Mouse (Mus musculus): ENCODE results near the gene Lmna. TPM values are rescaled to one million over a fixed set of nuclear protein-coding genes. Genes with fewer than 3 reads are reported as not detected.
A peak's percentile ranks its signal among the peaks of the same experiment; 100 is the strongest.

Gene Lmna
- total RNA-seq, 2 experiments from 2014 or later, result 61.3 to 67.9 TPM

DNA sequence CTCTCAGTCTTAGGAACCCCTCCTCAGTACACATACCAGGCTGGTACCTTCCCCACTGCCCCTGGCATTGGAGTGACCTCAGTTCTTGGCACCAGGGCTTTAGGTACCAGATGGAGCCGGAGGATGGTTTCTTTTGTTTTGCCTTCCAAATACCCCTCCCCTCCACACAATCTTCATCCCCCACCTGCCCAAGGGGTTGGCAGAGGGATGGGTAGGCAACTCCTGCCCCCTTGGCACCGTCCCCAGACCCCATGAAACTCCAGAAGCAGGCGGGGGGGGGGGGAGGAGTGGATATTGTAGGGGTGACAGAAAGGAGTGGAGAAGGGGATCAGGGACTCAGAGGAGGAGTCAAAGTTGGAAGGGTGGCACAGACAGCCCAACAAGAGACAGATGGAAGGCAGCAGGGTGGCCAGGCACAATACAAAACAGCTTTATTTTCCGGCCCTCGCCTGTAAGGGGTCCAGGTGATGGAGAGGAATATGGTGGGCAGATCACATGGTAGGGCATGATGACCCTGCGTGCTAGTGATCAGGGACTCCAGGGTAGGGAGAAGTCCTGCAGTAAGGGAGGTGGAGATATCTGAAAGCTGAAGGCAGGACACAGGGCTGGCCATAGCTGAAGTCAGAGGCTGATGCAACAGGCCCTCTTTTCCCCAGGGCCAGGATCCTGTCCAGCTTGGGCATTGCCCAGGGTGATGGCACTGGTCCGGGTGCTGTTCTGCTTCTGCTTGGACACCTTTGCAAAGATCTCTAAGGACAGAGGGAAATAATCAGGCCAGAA, 32.1 kb upstream of the Lmna start:
- no peak for DNase-seq (ENCODE audit: low spot score in 2 of 2)

DNA sequence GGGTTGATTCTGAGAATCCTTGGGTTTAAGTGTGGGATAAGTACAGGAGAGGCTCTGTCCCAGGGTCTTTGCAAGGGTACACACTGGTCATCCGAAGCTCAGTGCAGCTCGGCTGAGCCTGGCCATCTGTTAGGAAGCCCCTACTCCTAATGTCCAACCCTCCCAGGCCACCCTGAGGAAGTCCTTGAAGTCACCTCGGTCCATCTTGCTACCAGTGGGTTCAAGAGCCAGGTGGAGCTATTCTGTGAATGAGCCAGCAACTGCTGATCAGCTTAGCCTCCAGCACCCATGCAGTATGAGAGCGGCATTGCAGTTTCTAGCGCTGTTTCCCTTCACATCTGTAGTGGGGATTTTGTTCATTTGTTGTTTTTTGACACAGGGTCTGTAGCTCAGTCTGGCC, 30.3 kb upstream of the Lmna start:
- no peak for DNase-seq (ENCODE audit: low spot score in 2 of 2)

DNA sequence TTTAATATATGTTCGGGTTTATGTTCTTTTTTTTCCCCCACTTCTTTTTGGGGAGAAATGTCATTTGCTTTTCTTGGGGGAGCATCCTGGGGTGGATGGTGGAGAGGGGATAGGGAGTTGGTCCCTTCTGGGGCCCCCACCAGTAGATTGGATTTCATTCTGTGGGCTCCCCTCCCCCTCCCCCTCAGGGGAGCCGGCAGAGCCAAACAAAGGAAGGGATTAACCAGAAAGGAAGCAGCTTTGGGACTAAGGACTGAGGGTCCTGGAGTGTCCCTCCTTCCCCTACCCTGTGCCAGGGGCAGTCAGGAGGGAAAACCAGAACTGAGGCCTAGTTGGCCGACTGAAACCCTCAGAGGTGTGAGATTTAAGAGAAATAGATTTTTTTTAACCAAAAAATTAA, 29.6 kb upstream of the Lmna start:
- DNase-seq (ENCODE audit: low spot score in 2 of 2), result no peak

DNA sequence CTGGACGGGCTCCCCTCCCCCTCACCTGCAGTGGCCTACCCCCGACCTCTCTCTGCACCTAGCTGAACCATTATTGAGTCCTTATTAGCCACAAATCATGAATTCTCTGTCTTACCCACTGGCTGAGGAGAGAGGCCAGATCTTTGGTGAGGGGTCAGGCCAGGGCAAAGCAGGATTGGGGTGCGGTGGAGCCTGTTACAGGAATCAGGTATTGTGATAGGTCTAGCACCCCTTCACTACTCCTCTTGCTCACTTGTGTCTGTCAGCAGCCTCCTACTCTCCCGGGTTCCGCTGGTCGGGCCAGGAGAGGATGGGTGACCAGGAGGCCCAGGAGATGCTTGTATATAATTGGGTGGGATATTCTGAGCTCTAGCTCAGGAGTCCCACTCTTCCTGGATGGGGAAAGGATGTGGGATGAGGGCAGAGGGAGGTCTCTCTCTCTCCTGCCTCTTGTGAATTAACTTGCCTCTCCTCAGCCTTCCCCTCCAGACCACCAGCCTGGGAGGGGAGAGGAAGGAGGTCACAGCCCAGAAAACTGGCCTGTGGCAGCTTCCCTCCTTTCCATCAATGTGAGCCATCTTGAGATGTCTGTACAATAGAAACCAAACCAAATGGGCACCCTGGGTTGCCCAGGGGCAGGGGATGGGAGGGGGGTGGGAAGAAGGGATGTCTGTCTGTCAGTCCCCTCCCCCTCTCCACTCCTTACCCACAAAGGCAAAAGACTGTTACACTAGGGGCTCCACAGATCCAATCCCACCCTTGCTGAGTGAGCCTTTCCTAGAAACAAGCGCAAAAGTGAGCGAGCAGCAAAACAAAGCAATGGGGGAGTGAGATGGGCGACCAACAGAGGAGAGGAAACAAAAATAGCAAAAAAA, 28.8 kb upstream of the Lmna start:
- no peak for DNase-seq (ENCODE audit: low spot score in 2 of 2)

DNA sequence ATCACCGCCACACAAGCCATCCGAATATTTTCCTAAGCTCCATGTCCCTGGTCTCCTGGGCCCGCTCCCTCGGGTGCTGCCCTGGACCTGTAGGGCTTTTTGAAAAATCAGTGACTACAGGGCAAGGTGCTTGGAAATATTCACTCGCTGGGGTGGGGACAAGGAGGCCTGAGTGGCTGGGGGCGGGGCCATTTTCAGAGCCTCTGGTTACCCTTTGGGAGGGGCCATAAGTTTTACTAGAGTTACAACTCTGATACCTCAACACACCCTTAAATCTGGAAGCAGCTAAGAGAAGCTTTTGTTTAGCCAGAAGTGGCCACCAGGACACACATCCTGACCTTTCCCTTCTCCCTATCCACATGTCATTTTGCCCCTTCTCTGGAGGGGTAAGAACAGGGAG, 27.4 kb upstream of the Lmna start:
- DNase-seq (ENCODE audit: low spot score in 2 of 2), result no peak

DNA sequence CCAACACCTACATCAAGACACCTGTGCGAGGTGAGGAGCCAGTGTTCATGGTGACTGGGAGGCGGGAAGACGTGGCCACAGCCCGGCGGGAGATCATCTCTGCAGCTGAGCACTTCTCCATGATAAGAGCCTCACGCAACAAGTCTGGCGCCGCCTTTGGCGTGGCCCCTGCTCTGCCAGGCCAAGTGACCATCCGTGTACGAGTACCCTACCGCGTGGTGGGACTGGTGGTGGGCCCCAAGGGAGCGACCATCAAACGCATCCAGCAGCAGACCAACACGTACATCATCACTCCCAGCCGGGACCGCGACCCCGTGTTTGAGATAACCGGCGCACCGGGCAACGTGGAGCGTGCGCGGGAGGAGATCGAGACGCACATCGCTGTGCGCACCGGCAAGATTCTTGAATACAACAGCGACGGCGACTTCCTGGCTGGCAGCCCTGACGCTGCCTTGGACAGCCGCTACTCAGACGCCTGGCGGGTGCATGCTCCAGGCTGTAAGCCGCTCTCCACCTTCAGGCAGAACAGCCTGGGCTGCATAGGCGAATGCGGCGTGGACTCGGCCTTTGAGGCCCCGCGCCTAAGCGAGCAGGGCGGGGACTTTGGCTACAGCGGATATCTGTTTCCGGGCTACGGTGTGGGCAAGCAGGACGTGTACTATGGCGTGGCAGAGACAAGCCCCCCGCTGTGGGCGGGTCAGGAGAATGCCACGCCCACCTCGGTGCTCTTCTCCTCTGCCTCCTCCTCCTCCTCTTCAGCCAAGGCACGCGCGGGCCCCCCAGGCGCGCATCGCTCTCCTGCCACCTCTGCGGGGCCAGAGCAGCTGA, 26.6 kb upstream of the Lmna start:
- peak; percentile 70 to 79 for DNase-seq (ENCODE audit: low spot score in 2 of 2)

DNA sequence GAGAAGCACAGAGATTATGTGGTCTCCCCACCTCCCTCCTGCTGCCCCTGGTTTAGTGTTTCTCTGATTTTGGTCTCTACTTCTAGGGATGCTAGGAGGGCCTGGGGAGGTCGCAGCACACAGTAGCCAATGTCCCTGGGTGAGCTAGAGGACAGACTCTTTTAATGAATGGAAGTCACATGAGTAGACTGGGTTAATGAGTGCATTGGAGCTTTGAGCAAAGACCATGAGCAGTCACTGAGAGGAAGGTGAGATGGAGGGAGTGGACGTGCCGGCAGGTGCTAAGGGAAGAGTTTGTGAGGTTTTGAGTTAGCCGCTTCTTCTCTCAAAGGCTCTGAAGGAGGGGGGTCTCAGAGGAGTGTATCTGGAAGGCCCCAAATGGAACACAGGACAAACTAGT, 25.8 kb upstream of the Lmna start:
- no peak for DNase-seq (ENCODE audit: low spot score in 2 of 2)

DNA sequence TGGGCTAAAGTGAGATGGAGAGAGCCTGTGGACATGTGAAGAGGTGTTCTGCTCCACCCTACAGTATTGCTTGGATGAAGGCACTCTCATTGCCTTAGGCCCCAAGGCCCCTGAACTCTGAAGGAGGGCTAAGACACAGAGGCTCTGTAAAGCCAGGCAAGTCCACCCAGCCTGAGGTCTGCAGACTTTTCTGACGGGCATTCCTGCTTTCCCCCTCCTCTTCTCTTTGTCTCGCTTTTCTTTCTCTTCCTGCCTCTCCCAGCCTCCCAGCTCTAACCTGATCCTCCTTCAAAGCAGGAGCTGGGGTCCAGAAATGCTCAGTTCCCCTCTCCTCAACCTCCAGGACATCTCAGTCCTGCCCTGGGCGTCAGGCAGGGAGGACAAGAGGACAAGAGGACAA, 25.2 kb upstream of the Lmna start:
- DNase-seq (ENCODE audit: low spot score in 2 of 2), result no peak

DNA sequence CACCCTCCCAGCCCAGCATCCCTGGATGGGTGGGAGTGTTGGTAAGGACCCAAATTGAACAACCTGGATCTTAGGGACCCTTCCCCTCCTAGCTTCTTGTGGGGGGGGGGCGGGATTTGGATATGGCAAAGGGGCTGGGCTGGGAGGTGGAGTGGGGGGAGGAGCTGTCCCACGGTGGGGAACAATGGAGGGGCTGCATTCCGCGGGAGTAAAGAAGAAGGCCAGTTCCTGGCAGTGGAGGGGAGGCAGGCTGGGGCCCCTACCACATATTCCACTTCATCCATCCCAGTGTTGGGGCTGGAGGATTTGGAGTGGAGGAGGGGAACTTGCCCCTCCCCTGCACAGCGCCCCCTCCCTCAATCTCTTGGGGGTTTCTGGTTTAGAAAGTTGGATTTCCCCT, 23.9 kb upstream of the Lmna start:
- no peak for DNase-seq (ENCODE audit: low spot score in 2 of 2)

DNA sequence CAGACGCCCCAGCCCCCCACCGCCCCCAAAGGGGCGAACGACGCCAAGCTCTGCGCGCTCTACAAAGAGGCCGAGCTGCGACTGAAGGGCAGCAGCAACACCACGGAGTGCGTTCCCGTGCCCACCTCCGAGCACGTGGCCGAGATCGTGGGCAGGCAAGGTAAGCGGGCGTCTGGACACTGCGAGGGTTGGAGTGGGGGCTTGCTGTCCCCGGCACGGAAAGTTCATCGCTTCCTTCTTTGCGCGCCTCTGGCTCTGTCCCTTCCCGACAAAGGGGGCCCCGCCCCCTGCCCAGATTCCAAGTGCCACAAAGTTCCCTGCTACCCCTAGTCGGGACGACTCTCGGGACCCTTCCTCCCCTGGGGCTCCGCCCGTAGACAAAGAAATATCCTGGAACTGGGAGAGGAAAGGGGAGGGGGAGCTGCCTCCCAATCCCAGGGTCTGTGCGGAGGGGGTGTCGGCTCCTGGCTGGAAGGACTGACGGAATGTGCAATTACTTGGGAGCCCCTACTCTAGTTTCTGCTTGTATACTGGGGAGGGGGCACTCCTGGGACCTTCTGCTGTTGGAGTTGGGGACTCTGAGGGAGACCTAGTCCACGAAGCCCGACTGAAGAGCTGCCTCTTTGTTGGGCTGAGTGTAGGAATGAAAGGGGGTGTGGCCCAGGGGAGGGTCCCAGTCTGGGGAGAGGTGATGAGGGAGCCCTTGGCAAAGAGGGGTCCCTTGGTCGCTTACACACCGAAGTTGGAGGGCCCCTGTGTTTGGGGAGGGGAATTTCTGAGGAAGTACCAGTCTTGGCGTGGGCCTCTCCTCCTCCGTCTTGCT, 23.1 kb upstream of the Lmna start:
- peak in 1 of 2 experiments; percentile 16 for DNase-seq (ENCODE audit: low spot score in 2 of 2)

DNA sequence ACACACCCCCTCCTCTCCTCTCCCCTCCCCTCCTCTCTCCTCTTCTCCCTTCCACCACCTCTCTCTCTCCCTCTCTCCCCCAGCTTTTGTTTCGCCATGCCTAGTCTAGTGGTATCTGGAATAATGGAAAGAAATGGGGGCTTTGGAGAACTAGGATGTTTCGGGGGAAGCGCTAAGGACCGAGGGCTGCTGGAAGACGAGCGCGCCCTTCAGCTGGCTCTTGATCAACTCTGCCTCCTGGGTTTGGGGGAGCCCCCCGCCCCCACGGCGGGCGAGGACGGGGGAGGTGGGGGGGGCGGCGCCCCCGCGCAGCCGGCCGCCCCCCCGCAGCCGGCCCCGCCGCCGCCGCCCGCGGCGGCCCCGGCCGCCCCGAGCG, 22.5 kb upstream of the Lmna start, which contains the start of gene Mex3a:
Mex3a (plus strand) TSS at position 97 of the 376 bp plus-strand sequence.
- no peak for DNase-seq (ENCODE audit: low spot score in 2 of 2)

DNA sequence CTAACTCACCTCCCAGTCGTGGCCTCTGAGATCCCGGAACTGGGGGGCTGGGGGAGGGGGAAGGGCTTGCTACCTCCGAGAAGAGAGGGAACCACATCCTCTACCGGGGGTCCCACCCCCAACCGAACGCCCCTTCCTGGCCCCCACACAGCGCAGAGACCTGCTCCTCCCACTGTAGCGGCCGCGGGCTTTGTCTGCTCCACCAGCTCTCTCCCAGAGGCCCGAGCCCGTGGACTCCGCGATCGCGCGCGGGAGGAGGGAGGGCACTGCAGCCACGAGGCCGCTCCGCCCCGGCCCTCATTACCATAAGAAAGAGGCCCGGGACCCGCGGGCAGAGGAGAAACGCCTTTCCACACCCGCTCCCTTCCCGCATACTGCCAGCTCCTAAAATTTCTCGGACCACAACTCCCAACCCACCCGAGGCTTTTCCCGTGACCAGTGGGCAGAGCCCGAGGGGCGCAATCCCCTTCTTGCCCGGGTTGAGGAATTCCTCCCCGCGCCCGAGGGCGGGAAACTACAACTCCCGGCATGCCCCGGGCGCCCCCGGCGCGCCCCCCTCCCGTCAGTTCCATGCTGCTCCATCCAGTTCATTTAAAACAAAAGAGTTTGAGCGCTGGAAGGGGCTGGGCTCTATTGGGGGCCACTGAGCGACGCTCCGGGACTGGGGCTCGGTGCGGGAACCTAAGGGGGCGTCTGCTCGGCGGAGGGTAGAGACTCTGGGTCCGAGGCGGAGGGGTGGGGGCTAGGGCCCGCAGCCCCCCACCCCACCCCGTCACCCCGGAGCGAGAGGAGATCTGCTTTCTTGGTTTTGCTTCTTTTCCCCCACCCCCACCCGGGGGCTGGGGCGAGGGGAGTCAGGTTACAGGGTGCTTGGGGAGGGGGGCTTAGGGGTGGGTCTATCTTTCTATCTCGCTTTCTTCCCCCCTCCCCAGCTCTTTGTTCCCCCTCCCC, 21.9 kb upstream of the Lmna start:
- DNase-seq (ENCODE audit: low spot score in 2 of 2), result peak; percentile 84 to 90

DNA sequence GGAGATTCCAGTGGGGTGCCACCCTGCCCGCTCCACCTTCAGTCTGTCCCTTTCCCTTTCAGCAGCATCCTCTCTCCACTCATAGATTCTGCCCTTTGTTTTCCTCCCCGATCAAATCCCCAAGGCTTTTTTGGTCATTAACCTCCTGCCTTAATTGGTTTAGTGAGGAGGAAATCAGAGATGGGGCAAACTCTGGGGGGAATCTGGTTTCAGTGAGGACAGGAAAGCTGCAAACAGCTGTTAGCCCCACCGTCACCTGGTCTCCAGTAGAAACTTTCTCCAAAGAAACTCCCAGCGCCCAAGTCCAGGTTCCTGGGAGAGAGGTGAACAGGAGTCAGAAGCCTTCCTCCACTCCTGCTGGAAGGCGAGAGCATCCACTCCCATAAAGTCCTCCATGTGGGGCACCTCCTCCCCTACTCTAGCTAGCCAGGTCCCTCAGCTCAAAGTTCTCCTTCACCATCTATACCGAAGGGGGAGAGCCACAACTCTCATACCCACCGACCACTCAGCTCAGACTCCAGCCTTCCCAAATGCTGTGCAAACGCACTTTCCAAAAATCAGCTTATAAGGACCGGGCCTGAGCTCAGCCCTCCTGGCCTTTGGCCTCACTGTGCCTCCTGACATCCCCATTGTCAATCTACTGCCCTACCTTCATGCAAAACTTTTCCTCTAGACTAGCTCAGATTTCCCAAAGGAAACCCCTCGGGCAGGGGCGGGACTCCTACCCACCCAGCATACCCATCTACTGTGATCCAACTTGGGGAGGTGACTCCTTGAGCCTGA, 20.5 kb upstream of the Lmna start:
- DNase-seq (ENCODE audit: low spot score in 2 of 2), result no peak

DNA sequence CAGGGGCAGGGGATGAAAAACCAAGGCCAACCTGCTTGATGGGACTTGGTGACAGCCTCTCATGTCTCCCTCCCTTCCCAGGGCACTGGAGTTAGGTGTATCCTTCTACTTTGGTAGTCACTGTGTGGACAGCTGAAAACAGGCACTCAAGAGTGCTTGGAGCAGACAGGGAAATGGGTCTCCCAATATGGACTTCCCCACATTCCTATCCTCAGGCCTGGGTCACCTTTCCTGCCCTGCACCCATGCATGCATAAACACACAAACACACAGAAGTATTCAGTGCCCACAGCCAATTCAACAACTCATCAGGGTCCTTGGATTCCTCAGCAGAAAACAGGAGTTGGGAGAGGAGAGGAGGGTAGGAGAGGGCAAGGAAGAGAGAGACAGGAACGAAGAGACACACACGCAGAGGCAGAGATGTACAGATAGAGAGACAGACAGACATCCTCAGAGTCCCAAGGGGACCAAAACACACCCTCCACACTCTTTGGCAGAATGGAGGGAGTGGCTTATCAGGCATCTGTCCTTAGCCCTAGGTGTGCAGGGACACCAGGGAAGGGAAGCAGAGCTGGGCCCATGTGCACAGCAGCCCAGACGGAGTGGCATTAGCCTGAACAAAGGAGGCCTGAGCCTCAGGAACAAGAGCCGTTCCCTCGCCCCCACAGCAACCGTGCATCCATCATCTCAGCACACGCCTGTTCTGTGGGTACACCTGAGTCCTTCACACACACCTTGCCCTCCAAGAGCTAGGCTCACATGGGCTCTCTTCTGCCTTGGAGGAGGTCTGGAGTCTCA, 19.6 kb upstream of the Lmna start:
- DNase-seq (ENCODE audit: low spot score in 2 of 2), result no peak

DNA sequence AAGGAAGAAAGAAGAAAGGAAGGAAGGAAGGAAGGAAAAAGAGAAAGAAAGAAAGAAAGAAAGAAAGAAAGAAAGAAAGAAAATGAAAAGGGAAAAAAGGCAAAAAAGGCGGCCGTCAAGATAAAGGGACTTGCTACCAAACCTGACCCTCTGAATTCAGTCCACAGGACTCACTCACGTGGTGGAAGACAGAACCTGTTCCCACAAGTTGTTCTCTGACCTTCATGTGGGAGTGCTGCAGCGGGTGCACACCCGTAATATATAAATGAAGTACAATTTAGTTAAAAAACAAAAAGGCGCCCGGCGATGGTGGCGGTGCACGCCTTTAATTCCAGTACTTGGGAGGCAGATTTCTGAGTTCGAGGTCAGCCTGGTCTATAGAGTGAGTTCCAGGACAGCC, 18.9 kb upstream of the Lmna start:
- DNase-seq (ENCODE audit: low spot score in 2 of 2), result no peak

DNA sequence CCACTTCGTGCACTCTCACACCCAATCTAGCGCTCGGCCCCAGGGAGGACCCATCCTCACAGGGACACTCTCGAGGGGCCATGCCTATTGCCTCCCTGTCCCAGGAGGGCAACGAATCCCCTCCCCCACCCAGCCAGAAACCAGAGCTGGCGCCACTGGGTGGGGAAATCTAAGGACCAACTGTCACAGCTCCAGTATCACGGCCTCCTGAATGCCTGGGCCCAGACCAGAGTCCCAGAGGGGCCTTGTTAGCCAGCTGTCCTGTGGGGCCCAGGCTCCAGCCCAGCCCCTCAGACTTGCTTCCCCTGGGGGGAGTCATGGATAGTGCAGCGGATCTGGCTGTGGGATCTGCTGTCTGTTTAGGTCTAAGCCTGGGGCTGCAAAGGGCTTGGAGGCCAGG, 17.8 kb upstream of the Lmna start:
- no peak for DNase-seq (ENCODE audit: low spot score in 2 of 2)

DNA sequence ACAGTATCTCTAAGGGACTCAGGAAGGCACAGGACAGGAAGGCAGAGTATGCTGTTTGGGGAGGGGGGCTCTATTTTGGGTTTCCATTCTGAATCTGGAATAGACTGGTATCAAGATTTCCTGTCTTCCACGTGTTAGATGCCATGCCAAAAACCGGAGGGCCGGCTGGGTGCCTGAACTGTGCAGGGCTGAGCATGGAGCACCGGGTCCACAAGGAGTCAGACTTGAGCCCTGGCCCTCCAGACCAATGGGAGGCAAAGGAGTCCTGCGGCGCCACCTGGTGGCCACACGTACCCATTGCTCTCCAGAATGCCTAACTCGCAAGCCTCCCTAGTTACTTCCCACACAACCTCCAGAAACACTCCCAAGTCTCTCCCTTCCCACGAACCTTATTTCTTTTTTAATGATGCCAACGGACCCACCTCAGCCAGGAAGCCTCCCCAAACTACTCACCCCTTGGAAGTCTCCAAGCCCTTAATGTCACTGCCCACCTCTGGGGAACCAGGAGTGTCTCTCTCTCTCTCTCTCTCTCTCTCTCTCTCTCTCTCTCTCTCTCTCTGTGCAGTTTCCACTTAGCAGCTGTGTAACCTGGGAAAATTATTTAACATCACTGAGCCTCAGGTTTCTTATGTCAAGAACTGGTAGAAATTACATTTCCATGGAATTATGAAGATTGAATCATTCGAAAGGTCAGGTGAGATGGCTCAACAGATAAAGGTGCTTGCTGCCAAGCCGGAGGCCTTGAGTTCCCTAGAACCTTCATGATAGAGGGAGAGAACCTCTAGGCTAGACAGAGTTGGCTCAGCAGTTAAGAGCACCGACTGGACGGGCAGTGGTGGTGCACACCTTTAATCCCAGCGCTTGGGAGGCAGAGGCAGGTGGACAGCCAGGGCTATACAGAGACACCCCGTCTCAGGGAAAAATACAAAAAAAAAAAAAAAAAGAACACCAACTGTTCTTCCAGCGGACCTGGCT, 16.7 kb upstream of the Lmna start:
- DNase-seq (ENCODE audit: low spot score in 2 of 2), result peak; percentile 80 to 82

Measured in left cerebral cortex, adult 18-20 months (tissue).